Mouse (Mus musculus): Measurements from ENCODE around the gene Pdk3. TPM values are rescaled to one million over a fixed set of nuclear protein-coding genes. Genes with fewer than 3 reads are reported as not detected.
A peak's percentile ranks its signal among the peaks of the same experiment; 100 is the strongest.

Pdk3 gene
- total and polyA plus RNA-seq, 3 experiments: 25.5 to 84.4 (median 47.7) TPM

DNA sequence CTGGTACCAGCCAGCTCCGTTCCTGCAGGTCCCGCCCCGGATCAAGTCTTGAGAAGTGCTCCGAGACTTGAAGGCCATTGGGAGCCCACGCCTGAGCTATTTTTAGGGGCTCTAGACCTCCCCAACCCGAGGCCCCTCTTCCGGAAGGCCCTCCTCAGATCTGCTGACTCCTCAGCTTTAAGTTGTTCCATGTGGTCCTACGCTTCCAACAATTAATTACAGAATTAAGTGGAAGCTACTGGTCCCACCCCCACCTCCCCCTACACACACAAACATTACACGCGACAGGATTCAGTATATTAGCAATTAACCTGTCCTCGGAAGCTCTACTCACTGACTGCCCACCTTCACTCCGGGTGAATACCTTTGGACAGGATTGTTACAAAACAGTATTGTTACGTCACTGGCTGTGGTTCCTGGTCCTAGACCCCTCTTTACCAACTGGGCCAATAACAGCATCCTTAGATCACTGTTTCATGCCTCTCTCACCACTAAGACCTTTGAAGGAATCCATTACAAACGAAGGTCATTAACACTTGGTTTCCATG, 410 bp upstream of the Pdk3 start:
- Histone ChIP-seq H3K4me1 (ENCODE audit: control insufficient read depth in 1 of 2, insufficient read depth in 2 of 2) (no peaks in the 10 kb centered on the region), H3K79me2 (replicated peaks; ENCODE audit: control insufficient read depth, extremely low read depth, insufficient read depth, poor library complexity, severe bottlenecking) (no peaks in the 10 kb centered on the region), H3K27ac (ENCODE audit: insufficient read depth, low read depth) (no peak overlapping the region), H3K9me3 (replicated peaks; ENCODE audit: low read length) (no peaks in the 10 kb centered on the region), H3K27me3 (replicated peaks) (no peaks in the 10 kb centered on the region), H3K36me3 (replicated peaks in 1 of 2; ENCODE audit: control insufficient read depth in 1 of 2, insufficient read depth in 1 of 2, low read length in 1 of 2) (no peaks in the 10 kb centered on the region), H3K4me2 (ENCODE audit: insufficient read depth, low read depth, poor library complexity, severe bottlenecking) (0 out of 2 replicates have a peak overlapping the region, but pooled peaks have one; percentile 16), H3K4me3 (replicated peaks in 1 of 3; ENCODE audit: low read depth in 2 of 3, low read length in 2 of 3, poor library complexity in 1 of 3) (peak overlapping the region in 2 of 3 experiments; percentile 64 to 73), H3K9ac (ENCODE audit: insufficient read depth, low read depth) (no peak overlapping the region; the same call in 1 of the 2 replicates)
- dilution Hi-C loops (cut with MboI; ENCODE audit: extremely low pct_ligation_motif_present, extremely low pct_unique_long_range_greater_than_20kb, low sequenced_read_pairs) (no loop called here), in situ Hi-C loops (cut with MboI; ENCODE audit: low pct_ligation_motif_present, low pct_unique_long_range_greater_than_20kb, low sequenced_read_pairs) (loop anchor here (10.0 kb wide), 1 partner anchor 52 kb away; no protein-coding TSS in a partner anchor)
- TF ChIP-seq USF2 (conservative IDR thresholded peaks at IDR 0.05; ENCODE audit: low read depth, low read length) (no peak), MEF2A (IDR thresholded peaks at IDR 0.05; ENCODE audit: borderline replicate concordance, low read depth, low read length) (peak; percentile 54; the same call in 1 of the 2 replicates), IRF4 (IDR thresholded peaks at IDR 0.05; ENCODE audit: low read depth, low read length) (no peak), TCF12 (IDR thresholded peaks at IDR 0.05; ENCODE audit: low read depth, low read length) (no peak), CHD1 (IDR thresholded peaks at IDR 0.05; ENCODE audit: low read depth, low read length) (no peak), ZMIZ1 (IDR thresholded peaks at IDR 0.05; ENCODE audit: low read depth, low read length) (no peak; the same call in 1 of the 2 replicates), POLR2A (IDR thresholded peaks at IDR 0.05; ENCODE audit: low read depth, low read length) (peak; percentile 78; the same call in 1 of the 2 replicates), ETS1 (conservative IDR thresholded peaks at IDR 0.05; ENCODE audit: low read depth, low read length) (no peak), ZNF384 (IDR thresholded peaks at IDR 0.05; ENCODE audit: low read depth, low read length) (no peak), SMC3 (IDR thresholded peaks at IDR 0.05; ENCODE audit: low read depth, low read length) (no peak)
- DNase-seq (ENCODE audit: extremely low read depth): peak; percentile 72

DNA sequence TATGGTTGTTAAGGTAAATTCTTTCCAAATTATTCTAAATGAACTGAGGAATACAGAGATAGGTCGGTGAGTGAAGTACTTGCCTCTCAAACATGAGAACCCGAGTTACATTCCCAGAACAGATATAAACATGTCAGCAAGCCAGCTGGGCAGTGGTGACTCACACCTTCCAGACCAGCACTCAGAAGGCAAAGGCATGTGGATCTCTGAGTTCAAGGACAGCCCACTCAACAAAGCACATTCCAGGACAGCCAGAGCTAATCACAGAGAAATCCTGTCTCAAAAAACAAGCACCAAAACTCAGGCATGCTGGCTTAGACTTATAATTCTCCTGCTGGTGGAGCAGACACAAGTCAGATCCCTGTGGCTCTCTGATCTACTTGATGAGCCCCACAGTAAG, 6.2 kb downstream of the Pdk3 start:
- peaks cover 0 to 7% of the 10 kb centered on the region in 2 experiments; a peak in 1 of 4 replicates for H3K4me1 ChIP-seq (ENCODE audit: control insufficient read depth in 1 of 2, insufficient read depth in 2 of 2)
- TF ChIP-seq E2F4 (IDR thresholded peaks at IDR 0.05; ENCODE audit: insufficient replicate concordance, low read depth, low read length) (no peak), ZC3H11A (IDR thresholded peaks at IDR 0.05; ENCODE audit: low read depth, low read length) (no peak), MAZ (IDR thresholded peaks at IDR 0.05; ENCODE audit: low read depth, low read length) (no peak), POLR2A (IDR thresholded peaks at IDR 0.05; ENCODE audit: low read depth, low read length) (no peak), ETS1 (conservative IDR thresholded peaks at IDR 0.05; ENCODE audit: low read depth, low read length) (0 out of 2 replicates have a peak, but pooled peaks have one; percentile 17), TBP (conservative IDR thresholded peaks at IDR 0.05; ENCODE audit: low read depth, low read length) (no peak)
- H3K27ac ChIP-seq (ENCODE audit: insufficient read depth, low read depth): no peak overlapping the region
- H3K79me2 ChIP-seq (replicated peaks; ENCODE audit: control insufficient read depth, extremely low read depth, insufficient read depth, poor library complexity, severe bottlenecking): no peaks in the 10 kb centered on the region
- H3K9me3 ChIP-seq (replicated peaks; ENCODE audit: low read length): no peaks in the 10 kb centered on the region
- in situ Hi-C loops (cut with MboI; ENCODE audit: low pct_ligation_motif_present, low pct_unique_long_range_greater_than_20kb, low sequenced_read_pairs): no loop called here
- H3K4me3 ChIP-seq (replicated peaks in 1 of 3; ENCODE audit: low read depth in 2 of 3, low read length in 2 of 3, poor library complexity in 1 of 3): no peak overlapping the region
- no peak overlapping the region for H3K9ac ChIP-seq (ENCODE audit: insufficient read depth, low read depth)
- H3K27me3 ChIP-seq (replicated peaks): no peaks in the 10 kb centered on the region
- H3K36me3 ChIP-seq (replicated peaks in 1 of 2; ENCODE audit: control insufficient read depth in 1 of 2, insufficient read depth in 1 of 2, low read length in 1 of 2): peaks cover 0 to 4% of the 10 kb centered on the region in 2 experiments
- no peak for DNase-seq (ENCODE audit: extremely low read depth)
- dilution Hi-C loops (cut with MboI; ENCODE audit: extremely low pct_ligation_motif_present, extremely low pct_unique_long_range_greater_than_20kb, low sequenced_read_pairs): no loop called here
- H3K4me2 ChIP-seq (ENCODE audit: insufficient read depth, low read depth, poor library complexity, severe bottlenecking): no peak overlapping the region
